Mouse (Mus musculus) liver, postnatal 0 days (tissue): Measurements from ENCODE around the gene Polr1e.

ENCODE experiments used
- CTCF ChIP-seq: sonication (generic); IDR thresholded peaks from 2 replicates; pipeline ENCODE4 v1.5.1; 2016; ENCODE audit warnings: antibody characterized with exemption, low read depth
- EP300 ChIP-seq: IDR thresholded peaks from 2 replicates; pipeline ENCODE4 v1.6.1; 2016; ENCODE audit warnings: antibody characterized with exemption, low read depth, mild to moderate bottlenecking

GRCm38 (mm10) chr4:45046679-45047078, 28.3 kb downstream of the Polr1e start:
- TF ChIP-seq CTCF: no peak
- no peak for TF ChIP-seq EP300
